Mouse (Mus musculus): ENCODE results near the gene Gm7714.
"Not testable (repeated sequence)": the region's sequence is repeated elsewhere in the genome, so short reads cannot be mapped to it uniquely, and the experiment has no call there.

- not testable (repeated sequence) for TF ChIP-seq CTCF (IDR thresholded peaks at IDR 0.05; ENCODE audit: control insufficient read depth, insufficient read depth, insufficient replicate concordance, low read depth, low read length); POLR2A (IDR thresholded peaks at IDR 0.05; ENCODE audit: control insufficient read depth, low read depth, low read length)
These were observed 42.6 kb downstream of the Gm7714 start for GRCm38 (mm10) chr5:88311307-88311706.
